Mouse (Mus musculus): Measurements from ENCODE around the gene Ankmy2.

GRCm38 (mm10) chr12:36214389-36215148 is 57.7 kb downstream of the Ankmy2 start:
- TF ChIP-seq CTCF (IDR thresholded peaks at IDR 0.05; ENCODE audit: borderline replicate concordance, insufficient read depth, low read depth, low read length) (no peak), POLR2A (IDR thresholded peaks at IDR 0.05; ENCODE audit: borderline replicate concordance, insufficient read depth, low read length) (no peak)
